Mouse (Mus musculus) gastrocnemius, postnatal 4 days (tissue): Measurements from ENCODE around the gene Pold4. TPM values are rescaled to one million over a fixed set of nuclear protein-coding genes. Genes with fewer than 3 reads are reported as not detected.

Experiments
- DNase-seq, 2 experiments: peaks; one replicate each; pipeline ENCODE4 v3.0.0; 2021 to 2022; ENCODE audit warnings: low spot score in 2 of 2, mixed read lengths in 2 of 2
- microRNA-seq: library from miRNA; unstranded; fragments of <30 nt; microRNA quantifications from one replicate; pipeline ENCODE4 v1.2.0, GENCODE M21; 2021
- total RNA-seq, 2 experiments: library from RNA; stranded (reverse); gene quantifications; 2 replicates each; pipeline ENCODE4 v1.2.3; 2021

Pold4 gene
- total RNA-seq, 2 experiments from 2014 or later: 31.4 to 34.3 TPM

DNA sequence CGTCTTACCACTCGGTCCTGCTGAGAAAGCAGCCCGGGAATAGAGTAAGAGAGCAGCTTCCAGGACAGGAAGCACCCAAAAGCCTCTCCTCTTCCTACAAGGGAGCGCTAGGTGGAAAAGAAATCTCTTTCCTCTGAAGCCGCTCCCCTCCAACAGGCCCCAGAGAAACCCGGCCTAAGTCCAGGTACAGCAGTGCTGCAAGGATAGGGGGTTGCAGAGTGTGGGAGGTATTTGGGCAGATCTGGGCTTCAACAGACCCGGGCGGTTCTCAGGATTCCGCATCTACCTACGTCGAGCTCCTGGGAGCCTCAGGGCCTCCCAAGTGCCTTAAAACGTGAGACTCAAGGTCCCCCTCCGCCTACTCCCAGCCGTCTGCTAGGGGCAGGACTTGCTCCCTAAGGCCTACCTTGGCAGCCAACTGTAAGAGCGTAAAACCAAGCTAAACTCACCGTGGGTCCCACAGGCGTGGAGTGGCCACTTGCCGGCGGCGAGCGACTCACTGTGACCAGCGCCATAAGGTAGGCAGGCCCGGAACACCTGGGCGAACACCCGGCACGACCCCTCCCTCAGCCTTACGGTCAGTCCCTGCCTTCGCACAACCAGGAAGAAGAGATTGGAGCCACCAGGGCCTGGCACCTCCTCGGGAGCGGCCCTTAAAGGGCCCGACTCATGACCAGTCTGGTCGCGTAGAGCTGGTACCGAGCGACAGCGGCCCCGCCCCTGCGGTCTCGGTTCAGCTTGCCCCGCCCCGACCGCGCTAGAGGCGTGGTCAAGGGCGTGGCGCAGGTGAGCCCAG is 37.1 kb downstream of the Pold4 start, which contains the start of gene Ssh3:
Gene Ssh3, minus strand, starts transcription at position 615 of the 796 bp plus-strand sequence.
- DNase-seq: peak in 1 of 2 experiments; percentile 40

DNA sequence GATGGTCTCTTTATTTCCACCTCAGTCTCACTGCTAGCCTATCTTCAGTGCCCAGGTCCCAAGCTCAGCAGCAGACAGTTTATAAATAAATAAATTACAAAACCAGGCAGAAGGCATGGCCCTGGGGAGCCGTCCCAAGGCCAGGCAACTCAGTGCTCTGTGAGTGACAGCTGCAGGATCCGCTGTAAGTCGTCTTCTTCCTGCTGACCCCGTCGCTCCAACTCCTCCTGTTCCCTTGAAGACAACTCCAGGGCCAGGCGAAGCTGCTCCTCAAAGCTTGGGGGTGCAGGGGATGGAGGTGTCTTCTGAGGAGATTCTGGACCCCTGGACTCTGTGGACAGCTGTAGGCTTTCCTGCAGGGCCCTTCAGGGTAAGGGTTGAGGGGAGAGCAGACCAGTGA is 38.5 kb downstream of the Pold4 start:
- DNase-seq: no peak

- no peak for DNase-seq
These were observed 39.3 kb downstream of the Pold4 start for GRCm38 (mm10) chr19:4270972-4271371.

GRCm38 (mm10) chr19:4279487-4279886 is 47.8 kb downstream of the Pold4 start:
- no peak for DNase-seq

- no peak for DNase-seq
These were observed 48.7 kb downstream of the Pold4 start for GRCm38 (mm10) chr19:4280425-4280824.

DNA sequence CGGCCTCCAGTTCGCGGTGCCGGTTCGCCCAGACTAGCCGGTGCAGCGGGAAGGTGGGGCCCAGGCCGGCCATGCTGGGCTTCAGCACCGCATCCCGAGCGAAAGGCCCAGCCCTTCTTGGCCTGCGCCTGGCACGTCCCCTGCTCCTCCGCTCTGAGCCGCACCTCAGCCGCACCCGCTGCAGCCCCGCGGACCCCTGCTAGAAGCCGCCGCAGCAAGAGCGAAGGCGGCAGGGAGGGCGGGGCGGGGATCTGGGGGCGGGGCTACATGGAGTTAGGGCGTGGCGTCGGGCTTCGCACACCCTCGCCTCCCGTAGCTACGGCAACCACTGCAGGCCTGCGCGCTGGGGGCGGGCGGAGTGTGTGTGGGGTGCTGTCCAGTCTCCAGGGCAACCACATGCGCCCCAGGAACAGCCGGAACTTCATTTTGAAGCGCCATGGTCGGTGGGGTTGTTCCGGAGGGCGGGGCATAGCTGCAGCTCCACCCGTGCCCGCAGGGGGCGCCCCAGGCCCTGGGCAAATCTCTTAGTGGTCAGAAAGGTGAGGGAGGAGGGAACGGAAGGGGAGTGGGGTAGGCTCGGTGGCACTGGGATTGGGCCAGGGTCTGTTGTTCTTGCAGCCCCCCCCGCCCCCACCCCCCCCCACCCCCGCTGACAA is 51.3 kb downstream of the Pold4 start, which contains the start of gene Ankrd13d:
Gene Ankrd13d, minus strand, starts transcription at position 240 of the 656 bp plus-strand sequence.
- peak; percentile 65 to 82 for DNase-seq

Small RNA genes within 50 kb of the gene (microRNA-seq; reads per million reads assigned to microRNA genes)
- gene Gm26115: not detected
- not detected for gene Mir6985

Other genes with a start within 250 kb of the Pold4 start
- gene Acy3, start 245.3 kb upstream of the Pold4 start, total RNA-seq: 1 to 10 TPM; 7.0 to 7.6 TPM
- not detected for gene Tbx10, start 239.1 kb upstream of the Pold4 start, total RNA-seq
- gene Nudt8, start 231.3 kb upstream of the Pold4 start, total RNA-seq: 10 to 100 TPM; 18.5 to 19.0 TPM
- gene Gm49405, start 231.3 kb upstream of the Pold4 start, total RNA-seq: under 1 TPM; 0.49 to 0.74 TPM
- 1 to 10 TPM; 1.1 to 2.4 TPM for gene Doc2g, start 228.6 kb upstream of the Pold4 start, total RNA-seq
- 100 to 1,000 TPM; 314 to 350 TPM for gene Ndufv1, start 219.1 kb upstream of the Pold4 start, total RNA-seq
- 100 to 1,000 TPM; 205 to 221 TPM for gene Gstp1, start 193.9 kb upstream of the Pold4 start, total RNA-seq
- gene Gstp2, start 185.9 kb upstream of the Pold4 start, total RNA-seq: 10 to 100 TPM; 40.2 to 49.5 TPM
- 1 to 10 TPM in 1 of 2 experiments, not detected in 1; 1.1 TPM for gene Gstp3, start 172.3 kb upstream of the Pold4 start, total RNA-seq
- gene Cabp2, start 150.3 kb upstream of the Pold4 start, total RNA-seq: not detected
- 10 to 100 TPM; 22.9 to 23.9 TPM for gene Cdk2ap2, start 134.7 kb upstream of the Pold4 start, total RNA-seq
- gene Pitpnm1, start 131.9 kb upstream of the Pold4 start, total RNA-seq: 1 to 10 TPM; 6.1 to 7.3 TPM
- 10 to 100 TPM; 49.9 to 61.1 TPM for gene Aip, start 106.0 kb upstream of the Pold4 start, total RNA-seq
- gene Gpr152, start 92.1 kb upstream of the Pold4 start, total RNA-seq: not detected
- not detected for gene Cabp4, start 87.9 kb upstream of the Pold4 start, total RNA-seq
- gene Coro1b, start 83.3 kb upstream of the Pold4 start, total RNA-seq: 10 to 100 TPM; 73.6 to 74.5 TPM
- 1 to 10 TPM; 1.9 to 2.2 TPM for gene Ptprcap, start 78.3 kb upstream of the Pold4 start, total RNA-seq
- 10 to 100 TPM; 34.7 to 38.0 TPM for gene Rps6kb2, start 68.5 kb upstream of the Pold4 start, total RNA-seq
- 10 to 100 TPM; 65.5 to 69.4 TPM for gene Carns1, start 56.4 kb upstream of the Pold4 start, total RNA-seq
- 1 to 10 TPM; 5.1 to 5.2 TPM for gene Tbc1d10c, start 40.6 kb upstream of the Pold4 start, total RNA-seq
- 100 to 1,000 TPM; 432 to 472 TPM for gene Ppp1ca, start 39.8 kb upstream of the Pold4 start, total RNA-seq
- gene Rad9a, start 30.2 kb upstream of the Pold4 start, total RNA-seq: 1 to 10 TPM; 7.3 to 8.3 TPM
- gene Clcf1, start 17.7 kb upstream of the Pold4 start, total RNA-seq: 1 to 10 TPM; 1.6 to 2.7 TPM
- not detected for gene AC109138.7, start 17.5 kb upstream of the Pold4 start, total RNA-seq
- 1 to 10 TPM; 4.4 to 5.2 TPM for gene Ssh3, start 37.3 kb downstream of the Pold4 start, total RNA-seq
- gene Ankrd13d, start 51.2 kb downstream of the Pold4 start, total RNA-seq: 1 to 10 TPM; 2.2 to 2.6 TPM
- 10 to 100 TPM; 42.9 to 43.8 TPM for gene Grk2, start 74.3 kb downstream of the Pold4 start, total RNA-seq
- gene Kdm2a, start 166.4 kb downstream of the Pold4 start, total RNA-seq: 10 to 100 TPM; 50.9 to 66.8 TPM
- 1 to 10 TPM; 4.4 to 5.2 TPM for gene Rhod, start 207.5 kb downstream of the Pold4 start, total RNA-seq
- gene Syt12, start 245.5 kb downstream of the Pold4 start, total RNA-seq: 1 to 10 TPM in 1 of 2 experiments, under 1 TPM in 1; 0.86 to 1.0 TPM